Mouse (Mus musculus) embryonic fibroblast, embryonic 13.5 days (primary cell): Measurements from ENCODE around the gene Specc1. TPM values are rescaled to one million over a fixed set of nuclear protein-coding genes. Genes with fewer than 3 reads are reported as not detected.
A peak's percentile ranks its signal among the peaks of the same experiment; 100 is the strongest.

Experiments
- H3K27ac ChIP-seq: 2 replicates; pipeline ENCODE4 v1.5.1; 2012; ENCODE audit warnings: low read length, control low read depth, inconsistent platforms; ENCODE audit not compliant: insufficient read depth
- H3K4me1 ChIP-seq: 2 replicates; pipeline ENCODE4 v1.6.1; 2011; ENCODE audit warnings: low read length; ENCODE audit not compliant: control insufficient read depth, insufficient read depth
- H3K4me3 ChIP-seq: 2 replicates; pipeline ENCODE4 v1.5.1; 2011; ENCODE audit warnings: mild to moderate bottlenecking, control low read depth, low read length; ENCODE audit not compliant: insufficient read depth
- CTCF ChIP-seq: IDR thresholded peaks from 2 replicates; pipeline ENCODE4 v1.5.1; 2011; ENCODE audit warnings: mild to moderate bottlenecking, control low read depth, low read length, moderate library complexity, borderline replicate concordance; ENCODE audit not compliant: insufficient read depth
- POLR2A ChIP-seq: IDR thresholded peaks from 2 replicates; pipeline ENCODE4 v1.6.1; 2011; ENCODE audit warnings: low read depth, mild to moderate bottlenecking, control low read depth, low read length, moderate library complexity
- polyA plus RNA-seq: library from polyadenylated mRNA; stranded (reverse); fragments of >200 nt; gene quantifications from 2 replicates; pipeline ENCODE4 v1.2.4, GENCODE M21; 2011; ENCODE audit warnings: low read depth; ENCODE audit not compliant: missing spikeins, insufficient read length

Gene Specc1
- polyA plus RNA-seq, 1 experiment = 47.3 TPM

DNA sequence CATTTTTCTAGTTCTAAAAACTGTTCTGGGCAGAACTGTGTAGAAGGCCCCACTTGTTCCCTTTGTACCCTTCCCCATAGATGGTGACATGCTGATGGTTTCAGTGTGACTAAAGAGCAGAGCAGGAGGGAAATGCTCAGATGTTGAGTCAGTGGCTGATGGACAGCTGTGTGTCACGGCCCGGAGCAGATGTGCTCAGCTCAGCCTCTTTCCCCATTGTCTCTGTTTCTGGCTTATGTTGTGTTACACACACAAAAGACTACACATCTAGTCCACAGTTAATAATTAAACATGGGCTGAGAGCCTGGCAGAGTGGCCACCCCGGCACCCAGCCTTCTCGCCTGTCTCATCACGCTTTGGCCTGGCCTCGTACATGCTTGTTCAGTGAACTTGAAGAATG, 261.2 kb downstream of the Specc1 start:
- H3K4me3 ChIP-seq = no peak overlapping the region
- H3K4me1 ChIP-seq = peaks cover 13% of the 10 kb centered on the region
- TF ChIP-seq CTCF (no peak), POLR2A (no peak)
- peak overlapping the region; percentile 77; the same call in 1 of the 2 replicates for H3K27ac ChIP-seq

DNA sequence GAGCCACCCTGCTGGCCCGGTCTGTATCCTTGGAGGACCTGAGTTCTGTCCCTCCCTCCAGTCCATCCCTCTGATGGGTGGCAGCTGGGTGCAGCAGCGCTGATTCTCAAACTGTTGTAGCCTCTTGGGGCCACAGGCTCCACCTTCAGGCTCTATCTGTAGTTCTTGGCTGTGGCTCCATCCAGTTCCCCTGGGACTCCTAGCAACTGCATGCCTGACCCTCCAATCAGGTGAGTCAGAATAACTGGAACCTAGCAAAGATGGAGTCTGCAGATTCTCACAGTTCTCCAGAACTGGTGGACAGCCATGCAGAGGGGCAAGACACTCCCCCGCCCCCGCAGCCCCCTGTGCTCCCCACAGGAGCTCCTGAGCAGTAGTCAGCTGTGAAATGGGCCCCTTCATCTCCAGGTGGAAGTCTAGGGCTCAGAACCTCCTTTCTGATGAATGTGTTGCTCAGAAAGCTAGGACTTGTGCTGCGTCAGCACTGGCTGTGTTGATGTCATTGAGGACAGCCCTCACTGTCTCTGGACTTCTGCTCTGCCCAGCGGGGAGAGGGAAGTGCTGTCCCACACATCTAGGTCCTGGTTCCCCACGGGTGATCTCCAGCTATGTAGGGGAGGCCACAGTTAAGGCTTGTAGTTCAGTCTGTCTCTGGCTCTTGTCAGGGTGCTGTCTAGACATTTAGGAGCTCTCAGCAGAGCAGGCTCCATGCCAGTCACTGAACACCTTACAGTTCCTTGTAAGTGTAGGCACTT, 264.4 kb downstream of the Specc1 start:
- no peak overlapping the region for H3K4me3 ChIP-seq

DNA sequence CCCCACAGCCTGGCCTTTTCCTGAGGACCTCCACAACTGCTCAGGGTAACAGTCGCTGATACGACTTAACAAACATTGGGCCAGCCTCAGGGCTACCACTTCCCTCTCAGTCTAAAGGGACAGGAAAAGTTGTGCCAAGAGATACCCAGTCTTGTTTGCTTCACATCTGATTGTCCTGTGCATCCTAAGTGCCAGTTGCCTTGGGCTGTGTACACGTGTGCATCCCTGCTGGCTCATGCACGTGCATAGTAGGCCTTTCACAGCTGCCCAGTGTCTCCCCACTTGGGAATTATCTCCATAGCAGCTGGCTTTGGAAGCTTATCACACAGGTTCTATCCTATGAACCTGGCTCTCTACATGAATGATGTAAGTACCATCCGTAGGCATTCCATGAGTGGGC, 266.9 kb downstream of the Specc1 start:
- no peak overlapping the region for H3K4me3 ChIP-seq
- 0 out of 2 replicates have a peak overlapping the region, but pooled peaks have one; percentile 12 for H3K27ac ChIP-seq
- TF ChIP-seq CTCF = no peak
- TF ChIP-seq POLR2A = no peak
- H3K4me1 ChIP-seq = peaks cover 14% of the 10 kb centered on the region; the same call in 1 of the 2 replicates

More for the DNA sequence above, 264.4 kb downstream of the Specc1 start:
- TF ChIP-seq POLR2A (no peak), CTCF (no peak)
- Histone ChIP-seq H3K4me1 (peaks cover 21% of the 10 kb centered on the region), H3K27ac (peak overlapping the region; percentile 32; the same call in 1 of the 2 replicates)

DNA sequence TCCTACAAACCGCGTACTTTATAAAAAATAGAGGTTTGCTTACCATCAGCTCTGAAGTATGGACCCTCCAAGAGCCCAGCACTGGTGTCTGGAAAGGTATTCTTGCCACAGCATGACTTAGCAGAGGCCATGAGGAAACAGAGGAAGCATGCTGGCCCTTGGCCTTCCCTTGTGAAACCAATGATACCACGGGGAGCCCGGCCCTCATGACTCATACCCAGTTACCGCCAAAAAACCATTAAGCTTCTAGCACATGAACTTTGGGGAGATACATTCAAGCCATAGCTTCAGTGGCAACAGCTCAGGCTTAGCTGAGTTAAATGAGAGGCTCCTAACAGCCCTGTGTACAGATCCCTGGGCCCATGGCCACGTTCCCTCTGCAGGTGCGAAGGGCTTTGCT, 267.4 kb downstream of the Specc1 start:
- Histone ChIP-seq H3K4me1 (peaks cover 14% of the 10 kb centered on the region; the same call in 1 of the 2 replicates), H3K27ac (peak overlapping the region; percentile 20; the same call in 1 of the 2 replicates), H3K4me3 (no peak overlapping the region)
- TF ChIP-seq POLR2A (no peak), CTCF (no peak)

DNA sequence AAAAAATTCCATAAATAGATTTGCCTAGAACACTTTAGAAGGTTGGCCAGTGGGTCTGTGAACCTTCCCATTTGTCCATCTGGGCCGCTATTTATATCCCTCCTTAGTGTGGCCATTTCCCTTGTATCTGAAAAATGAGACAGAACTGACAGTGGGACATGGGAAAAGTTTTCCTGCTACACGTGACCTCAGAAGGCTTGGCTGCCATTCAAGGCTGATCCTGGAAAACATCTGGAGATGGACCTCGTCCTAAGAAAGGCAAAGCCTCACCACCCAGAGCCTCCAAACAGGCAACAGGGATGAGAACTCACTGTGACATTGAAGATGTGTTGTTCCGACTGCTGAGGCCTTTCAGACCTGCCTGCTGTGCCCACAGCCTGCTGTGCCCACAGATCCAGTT, 268.2 kb downstream of the Specc1 start:
- H3K4me3 ChIP-seq = no peak overlapping the region
- TF ChIP-seq POLR2A (no peak), CTCF (no peak)
- H3K27ac ChIP-seq = no peak overlapping the region
- peaks cover 14% of the 10 kb centered on the region; the same call in 1 of the 2 replicates for H3K4me1 ChIP-seq

DNA sequence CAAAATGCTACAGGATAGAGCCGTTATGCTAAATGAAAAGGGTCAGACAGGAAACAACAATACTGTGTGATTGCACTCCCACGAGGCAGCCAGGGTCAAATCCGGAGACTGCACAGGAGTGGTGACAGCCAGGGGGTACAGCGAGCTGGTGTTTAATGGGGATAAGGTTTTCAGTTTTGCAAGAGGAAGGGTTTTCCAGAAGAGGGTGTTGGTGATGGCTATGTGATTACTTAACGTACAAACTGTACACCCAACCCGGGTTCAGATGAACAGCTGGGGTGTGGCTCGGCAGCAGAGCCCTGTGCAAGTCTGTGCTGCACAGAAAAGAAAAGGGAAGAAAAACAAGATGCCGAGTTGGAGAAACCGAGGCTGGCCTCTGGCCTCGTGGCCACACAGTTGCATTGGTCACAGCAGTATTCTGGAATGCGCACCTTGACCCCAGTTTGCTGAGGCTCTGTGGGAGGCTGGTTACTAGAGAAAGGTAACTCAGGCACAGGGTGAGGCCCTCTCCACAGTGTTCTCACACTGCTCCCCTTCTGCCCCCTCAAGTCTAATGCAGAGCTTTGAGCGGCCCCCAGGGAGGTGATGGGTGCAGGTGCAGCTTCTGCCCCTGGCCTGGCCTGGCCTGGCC, 284.2 kb downstream of the Specc1 start:
- Histone ChIP-seq H3K27ac (no peak overlapping the region), H3K4me3 (no peak overlapping the region), H3K4me1 (0 out of 2 replicates have a peak, but pooled peaks cover 2% of the 10 kb centered on the region)
- no peak for TF ChIP-seq POLR2A
- no peak for TF ChIP-seq CTCF

DNA sequence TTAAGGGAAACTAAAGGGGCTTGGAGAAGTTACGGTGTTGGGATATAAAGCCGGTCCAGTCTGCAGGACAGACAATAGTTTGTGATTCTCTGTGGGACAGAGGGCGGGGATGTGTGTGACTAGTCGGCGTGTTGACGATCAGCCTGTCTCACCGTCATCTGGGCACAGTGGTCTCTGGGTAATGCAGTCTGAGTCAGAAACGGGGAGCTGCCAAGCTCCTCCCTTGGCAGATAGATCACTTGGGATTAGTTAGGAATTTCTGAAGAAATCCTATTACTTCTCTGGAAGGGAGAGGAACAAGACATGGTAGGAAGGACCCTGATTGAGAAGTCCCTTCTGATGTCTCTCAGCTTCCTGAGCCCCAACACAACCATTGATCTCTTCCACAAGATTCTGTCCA, 287.3 kb downstream of the Specc1 start:
- TF ChIP-seq POLR2A (no peak), CTCF (no peak)

DNA sequence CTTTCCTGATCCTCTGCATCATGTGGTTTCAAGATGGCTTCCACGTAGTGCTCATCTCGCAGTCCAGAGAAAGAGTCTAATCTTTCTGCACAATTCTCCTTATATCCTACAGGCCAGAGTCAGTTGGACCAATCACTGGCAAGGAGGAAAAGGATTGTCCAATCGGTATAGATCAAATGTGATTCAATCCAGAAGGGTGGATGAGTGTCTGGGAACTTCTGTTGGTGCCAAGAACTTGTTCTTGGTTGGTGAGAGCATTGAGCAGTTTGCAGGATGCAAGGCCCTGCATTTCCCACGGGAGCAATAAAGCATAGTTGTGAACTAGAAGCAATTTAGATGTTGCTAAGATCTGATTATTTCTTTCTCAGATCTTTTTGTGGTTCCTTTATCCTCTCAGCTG, 287.9 kb downstream of the Specc1 start:
- H3K4me3 ChIP-seq = no peak overlapping the region
- H3K27ac ChIP-seq = no peak overlapping the region
- H3K4me1 ChIP-seq = no peaks in the 10 kb centered on the region
- TF ChIP-seq CTCF (no peak), POLR2A (no peak)

More for the DNA sequence above, 287.3 kb downstream of the Specc1 start:
- H3K4me3 ChIP-seq = no peak overlapping the region
- H3K4me1 ChIP-seq = no peaks in the 10 kb centered on the region
- no peak overlapping the region for H3K27ac ChIP-seq

DNA sequence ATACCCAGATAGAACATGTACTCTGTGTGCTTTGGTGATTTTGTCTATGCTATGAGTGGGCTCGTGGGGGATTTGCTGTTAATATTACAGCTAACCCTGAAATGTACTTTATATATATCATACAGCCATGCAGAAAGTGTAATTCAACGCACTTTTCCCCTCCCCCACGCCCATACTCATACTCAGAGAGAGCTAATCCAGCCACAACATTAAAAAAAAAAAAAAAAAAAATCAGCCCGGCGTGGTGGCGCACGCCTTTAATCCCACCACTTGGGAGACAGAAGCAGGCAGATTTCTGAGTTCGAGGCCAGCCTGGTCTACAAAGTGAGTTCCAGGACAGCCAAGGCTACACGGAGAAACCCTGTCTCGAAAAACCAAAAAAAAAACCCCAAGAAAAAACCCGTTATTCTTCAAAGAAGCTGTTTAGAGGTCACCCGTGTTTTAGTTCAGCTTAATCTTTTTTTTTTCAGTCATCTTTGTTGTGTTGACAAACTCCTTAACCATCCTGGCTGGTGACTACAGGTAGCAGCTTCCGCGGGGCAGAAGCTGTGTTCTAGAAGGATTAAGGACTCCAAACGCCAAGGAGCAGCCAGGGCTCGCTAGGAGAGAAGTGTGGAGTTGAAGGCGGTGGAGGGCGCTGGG, 291.3 kb downstream of the Specc1 start:
- peaks cover 8% of the 10 kb centered on the region; the same call in 1 of the 2 replicates for H3K4me1 ChIP-seq
- peak overlapping the region; percentile 85 for H3K4me3 ChIP-seq
- TF ChIP-seq CTCF (no peak), POLR2A (no peak)
- H3K27ac ChIP-seq = no peak overlapping the region
